Mouse (Mus musculus) lung, embryonic 14.5 days (tissue): ENCODE results near the gene Tank. TPM values are rescaled to one million over a fixed set of nuclear protein-coding genes. Genes with fewer than 3 reads are reported as not detected.

Experiments used
- ATAC-seq: fragments of 200-750 bp; cut with Nextera tagmentation; 2 replicates; pipeline ENCODE4 v1.8.0; 2017; ENCODE audit warnings: mild to moderate bottlenecking, moderate TSS enrichment, moderate library complexity; ENCODE audit not compliant: insufficient read depth
- DNase-seq: peaks from one replicate; pipeline ENCODE4 v3.0.0-alpha.2; 2015
- H3K27ac ChIP-seq: fragments of 300-500 bp; sonication (generic); 2 replicates; pipeline ENCODE4 v1.5.1; 2014; ENCODE audit warnings: low read depth, mild to moderate bottlenecking, moderate library complexity
- H3K27me3 ChIP-seq: fragments of 300-500 bp; sonication (generic); 2 replicates; pipeline ENCODE4 v1.6.1; 2014; ENCODE audit warnings: low read length, control low read depth; ENCODE audit not compliant: insufficient read depth
- H3K36me3 ChIP-seq: fragments of 300-500 bp; sonication (generic); 2 replicates; pipeline ENCODE4 v1.6.1; 2014; ENCODE audit warnings: control low read depth; ENCODE audit not compliant: insufficient read depth
- H3K4me1 ChIP-seq: fragments of 300-500 bp; sonication (generic); 2 replicates; pipeline ENCODE4 v1.6.1; 2014; ENCODE audit warnings: antibody characterized with exemption, control low read depth; ENCODE audit not compliant: insufficient read depth
- H3K4me2 ChIP-seq: fragments of 300-500 bp; sonication (generic); 2 replicates; pipeline ENCODE4 v1.6.1; 2014; ENCODE audit warnings: mild to moderate bottlenecking
- H3K4me3 ChIP-seq: fragments of 300-500 bp; sonication (generic); 2 replicates; pipeline ENCODE4 v1.5.1; 2014; ENCODE audit warnings: low read depth, low read length
- H3K9ac ChIP-seq: fragments of 300-500 bp; sonication (generic); 2 replicates; pipeline ENCODE4 v1.6.1; 2014
- H3K9me3 ChIP-seq: fragments of 300-500 bp; sonication (generic); 2 replicates; pipeline ENCODE4 v1.6.1; 2016; ENCODE audit warnings: low read depth, low read length, control low read depth
- CTCF ChIP-seq: IDR thresholded peaks from 2 replicates; pipeline ENCODE4 v1.5.1; 2016; ENCODE audit warnings: antibody characterized with exemption, low read depth
- WGBS: fragments of 180-500 bp; shearing (Covaris S2); extraction: QIAGEN DNeasy Blood & Tissue Kit; methylation state at CpG from one replicate; pipeline ENCODE4 v1.1.7; 2014; 5-methylcytosine and 5-hydroxymethylcytosine counted together
- polyA plus RNA-seq: library from polyadenylated mRNA; unstranded; fragments of >200 nt; fragmentation: Nextera tagmentation; extraction: Ambion mirVana; gene quantifications from 2 replicates; pipeline ENCODE4 v1.2.1, GENCODE M21; 2014

Tank gene
- polyA plus RNA-seq, 1 experiment from 2014 or later: 32.5 TPM

DNA sequence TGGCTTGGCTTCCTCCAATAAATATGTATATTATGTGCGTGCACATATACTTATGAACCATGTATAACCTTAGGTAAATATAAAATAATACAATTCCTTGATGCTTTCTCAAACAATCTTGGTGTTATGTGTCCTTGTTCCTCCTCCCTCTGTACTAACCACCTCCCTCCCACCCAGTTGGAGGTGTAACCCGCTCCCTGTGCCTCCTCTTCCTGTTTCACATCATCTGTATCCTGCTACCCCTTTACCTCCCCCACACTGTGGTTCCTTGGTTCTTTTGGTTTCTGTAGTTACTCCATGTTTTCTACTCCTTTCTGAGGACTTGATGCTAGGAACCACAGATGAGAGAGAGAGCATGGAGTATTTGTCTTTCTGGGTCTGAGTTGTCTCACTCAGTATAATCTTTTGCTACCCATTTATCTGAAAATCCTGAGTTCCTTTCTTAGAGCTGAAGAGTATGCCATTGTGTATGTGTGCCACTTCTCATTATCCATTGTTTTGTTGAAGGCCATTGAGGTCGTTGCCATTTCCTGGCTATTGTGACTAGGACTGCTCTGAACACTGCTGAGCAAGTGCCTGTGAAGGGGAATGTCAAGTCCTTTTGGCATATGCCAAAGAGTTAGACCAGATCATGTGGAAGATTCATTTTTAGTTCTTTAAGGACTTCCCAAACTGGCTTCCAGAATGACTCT lies 52.6 kb downstream of the Tank start:
- H3K27ac ChIP-seq: no peak overlapping the region
- H3K9me3 ChIP-seq: no peaks in the 10 kb centered on the region
- ATAC-seq (no peak), DNase-seq (peak; percentile 21)
- WGBS: 80% methylated on average over 3 of the region's 3 CpGs
- H3K27me3 ChIP-seq: no peaks in the 10 kb centered on the region
- H3K9ac ChIP-seq: no peak overlapping the region
- no peak overlapping the region for H3K4me3 ChIP-seq
- no peak overlapping the region for H3K4me2 ChIP-seq
- H3K4me1 ChIP-seq: no peaks in the 10 kb centered on the region
- TF ChIP-seq CTCF: no peak
- H3K36me3 ChIP-seq: peaks cover 11% of the 10 kb centered on the region

DNA sequence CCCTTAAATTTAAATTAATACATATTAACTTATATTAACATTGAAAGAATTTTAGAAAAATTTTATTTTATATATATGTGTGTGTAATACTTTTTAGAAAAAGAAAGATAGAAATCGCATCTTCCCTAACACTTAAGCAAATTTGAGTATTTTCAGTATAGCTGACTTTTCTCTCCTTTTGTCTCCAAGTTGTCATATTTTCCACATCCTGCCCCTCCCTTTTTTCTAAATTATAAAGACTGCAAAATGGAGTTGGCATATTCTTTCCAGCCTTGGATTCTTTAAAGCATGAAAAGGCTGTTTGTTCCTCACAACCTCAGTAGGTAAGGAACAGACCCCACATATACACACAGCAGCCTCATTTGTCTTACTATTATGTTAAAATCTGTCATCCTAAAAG lies 56.7 kb downstream of the Tank start:
- DNase-seq (no peak), ATAC-seq (no peak)
- H3K27ac ChIP-seq: no peak overlapping the region
- TF ChIP-seq CTCF: no peak
- no peak overlapping the region for H3K4me3 ChIP-seq
- no peak overlapping the region for H3K4me2 ChIP-seq
- no peak overlapping the region for H3K9ac ChIP-seq
- H3K36me3 ChIP-seq: no peaks in the 10 kb centered on the region
- H3K4me1 ChIP-seq: no peaks in the 10 kb centered on the region
- no peaks in the 10 kb centered on the region for H3K9me3 ChIP-seq
- no peaks in the 10 kb centered on the region for H3K27me3 ChIP-seq
- WGBS: 92% methylated on average over 1 of the region's 1 CpGs

DNA sequence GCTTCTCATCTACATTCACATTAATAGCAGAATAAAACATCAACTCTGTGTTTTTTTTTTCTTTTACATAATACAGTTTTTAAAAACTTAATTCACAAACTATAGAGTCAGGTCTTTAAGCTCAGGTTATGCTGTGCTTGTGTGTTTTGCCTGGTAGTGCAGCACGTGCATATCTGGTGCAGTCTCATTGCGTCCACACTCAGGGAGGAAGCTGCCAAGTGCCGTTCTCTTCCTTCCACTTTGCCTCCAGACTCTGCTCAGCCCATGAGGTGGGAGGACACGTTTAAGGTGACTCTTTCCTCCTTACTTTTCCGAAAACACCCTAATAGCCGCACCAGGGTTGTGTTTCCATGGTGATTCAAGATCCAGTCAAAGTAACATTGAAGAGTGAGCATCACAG lies 59.8 kb downstream of the Tank start:
- WGBS: 67% methylated on average over 6 of the region's 6 CpGs
- DNase-seq (no peak), ATAC-seq (no peak)
- H3K27ac ChIP-seq: no peak overlapping the region
- no peak for TF ChIP-seq CTCF
- H3K27me3 ChIP-seq: no peaks in the 10 kb centered on the region
- no peak overlapping the region for H3K9ac ChIP-seq
- no peaks in the 10 kb centered on the region for H3K4me1 ChIP-seq
- H3K4me3 ChIP-seq: no peak overlapping the region
- H3K9me3 ChIP-seq: no peaks in the 10 kb centered on the region
- no peaks in the 10 kb centered on the region for H3K36me3 ChIP-seq
- H3K4me2 ChIP-seq: no peak overlapping the region

DNA sequence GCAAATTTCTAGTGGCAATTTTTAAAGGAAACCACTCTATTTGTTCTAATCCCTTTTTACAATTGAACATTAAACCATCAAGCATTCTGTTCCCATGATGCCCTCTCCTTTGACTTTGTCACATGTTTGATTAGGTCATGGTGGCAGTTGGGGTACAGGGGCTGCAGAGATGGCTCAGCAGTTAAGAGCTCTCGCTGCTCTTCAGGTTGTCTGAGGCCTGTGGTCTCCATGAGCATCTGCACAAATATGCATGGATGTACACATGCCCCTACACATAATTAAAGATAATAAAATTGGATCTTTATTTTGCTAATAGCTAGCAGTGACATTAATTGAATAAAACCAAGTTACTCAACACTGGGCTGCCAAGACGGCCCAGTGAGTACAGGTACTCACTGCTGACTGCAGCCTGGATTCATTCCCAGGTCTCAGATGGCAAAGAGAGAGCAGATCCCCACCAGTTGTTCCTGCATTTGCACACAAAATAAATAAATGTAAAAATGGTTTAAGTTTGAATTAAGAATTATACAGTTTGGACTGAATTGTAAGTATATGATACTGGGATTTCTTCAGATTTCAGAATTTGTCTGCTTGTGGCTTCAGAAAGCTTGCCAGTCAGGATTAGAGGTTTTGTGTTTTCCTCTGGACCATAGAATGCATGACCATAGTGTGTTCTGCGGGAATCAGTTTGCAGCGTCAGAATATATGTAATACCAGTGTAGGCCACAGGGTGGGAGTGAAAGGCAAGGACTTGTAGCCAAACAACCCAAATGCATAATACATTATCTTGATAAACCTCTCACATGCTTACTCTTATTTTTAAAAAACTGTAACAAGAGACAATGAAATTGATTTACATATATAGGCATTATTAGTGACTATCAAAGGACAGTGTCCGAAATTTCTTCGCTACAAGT lies 64.3 kb downstream of the Tank start:
- TF ChIP-seq CTCF: peak; percentile 83
- Histone ChIP-seq H3K9me3 (no peaks in the 10 kb centered on the region), H3K27me3 (no peaks in the 10 kb centered on the region), H3K4me1 (no peaks in the 10 kb centered on the region), H3K4me3 (no peak overlapping the region), H3K4me2 (no peak overlapping the region), H3K36me3 (peaks cover 5% of the 10 kb centered on the region; the same call in 1 of the 2 replicates), H3K9ac (no peak overlapping the region), H3K27ac (no peak overlapping the region)
- DNase-seq (peak; percentile 86), ATAC-seq (peak; percentile 63; the same call in 1 of the 2 replicates)
- 55% methylated on average over 6 of the region's 6 CpGs for WGBS

GRCm38 (mm10) chr2:61651206-61651605 lies 72.8 kb downstream of the Tank start:
- Histone ChIP-seq H3K4me2 (no peak overlapping the region), H3K27me3 (0 out of 2 replicates have a peak, but pooled peaks cover 12% of the 10 kb centered on the region), H3K9me3 (no peaks in the 10 kb centered on the region), H3K4me3 (no peak overlapping the region), H3K9ac (no peak overlapping the region), H3K4me1 (no peaks in the 10 kb centered on the region), H3K27ac (no peak overlapping the region), H3K36me3 (peaks cover 17% of the 10 kb centered on the region; the same call in 1 of the 2 replicates)
- no peak for TF ChIP-seq CTCF
- no peak for ATAC-seq
- 79% methylated on average over 4 of the region's 4 CpGs for WGBS
- DNase-seq: no peak

GRCm38 (mm10) chr2:61651640-61652039 lies 73.3 kb downstream of the Tank start:
- no peak overlapping the region for H3K4me2 ChIP-seq
- no peak for ATAC-seq
- no peak for DNase-seq
- 0 out of 2 replicates have a peak, but pooled peaks cover 12% of the 10 kb centered on the region for H3K27me3 ChIP-seq
- H3K4me3 ChIP-seq: no peak overlapping the region
- WGBS: 88% methylated on average over 3 of the region's 3 CpGs
- peaks cover 17% of the 10 kb centered on the region; the same call in 1 of the 2 replicates for H3K36me3 ChIP-seq
- no peak overlapping the region for H3K27ac ChIP-seq
- TF ChIP-seq CTCF: no peak
- no peak overlapping the region for H3K9ac ChIP-seq
- no peaks in the 10 kb centered on the region for H3K9me3 ChIP-seq
- no peaks in the 10 kb centered on the region for H3K4me1 ChIP-seq

GRCm38 (mm10) chr2:61655046-61655381 lies 76.6 kb downstream of the Tank start:
- Histone ChIP-seq H3K27me3 (0 out of 2 replicates have a peak, but pooled peaks cover 12% of the 10 kb centered on the region), H3K36me3 (peaks cover 8% of the 10 kb centered on the region; the same call in 1 of the 2 replicates), H3K27ac (no peak overlapping the region), H3K9ac (peak overlapping the region; percentile 41), H3K9me3 (no peaks in the 10 kb centered on the region), H3K4me2 (peak overlapping the region; percentile 98), H3K4me1 (no peaks in the 10 kb centered on the region), H3K4me3 (peak overlapping the region; percentile 55)
- no peak for DNase-seq
- no peak for TF ChIP-seq CTCF
- ATAC-seq: peak; percentile 33
- 9% methylated on average over 12 of the region's 12 CpGs for WGBS
